Mouse (Mus musculus): ENCODE results near the gene Plcd3. TPM values are rescaled to one million over a fixed set of nuclear protein-coding genes. Genes with fewer than 3 reads are reported as not detected.

Gene Plcd3
- polyA plus RNA-seq, 1 experiment from 2014 or later = 1.0 TPM

- Histone ChIP-seq H3K4me2 (replicated peaks; ENCODE audit: low read depth) (peak overlapping the region; percentile 93), H3K27me3 (replicated peaks; ENCODE audit: control insufficient read depth, insufficient read depth, low read length) (peaks cover 16% of the 10 kb centered on the region; the same call in 1 of the 2 replicates), H3K4me3 (ENCODE audit: low read depth, low read length) (peak overlapping the region; percentile 49), H3K4me1 (replicated peaks; ENCODE audit: control insufficient read depth, insufficient read depth, low read length) (peaks cover 29% of the 10 kb centered on the region), H3K9me3 (ENCODE audit: control insufficient read depth) (no peaks in the 10 kb centered on the region), H3K9ac (ENCODE audit: low read depth, low read length) (peak overlapping the region; percentile 52), H3K36me3 (ENCODE audit: control insufficient read depth, insufficient read depth) (0 out of 2 replicates have a peak, but pooled peaks cover 11% of the 10 kb centered on the region), H3K27ac (ENCODE audit: low read depth, low read length) (no peak overlapping the region)
- no peak for TF ChIP-seq CTCF (IDR thresholded peaks at IDR 0.05; ENCODE audit: low read depth)
- no peak; the same call in 1 of the 2 replicates for ATAC-seq
- WGBS = 2% methylated on average over 30 of the region's 30 CpGs
Measured at GRCm38 (mm10) chr11:103101866-103102501, 526 bp upstream of the Plcd3 start.

DNA sequence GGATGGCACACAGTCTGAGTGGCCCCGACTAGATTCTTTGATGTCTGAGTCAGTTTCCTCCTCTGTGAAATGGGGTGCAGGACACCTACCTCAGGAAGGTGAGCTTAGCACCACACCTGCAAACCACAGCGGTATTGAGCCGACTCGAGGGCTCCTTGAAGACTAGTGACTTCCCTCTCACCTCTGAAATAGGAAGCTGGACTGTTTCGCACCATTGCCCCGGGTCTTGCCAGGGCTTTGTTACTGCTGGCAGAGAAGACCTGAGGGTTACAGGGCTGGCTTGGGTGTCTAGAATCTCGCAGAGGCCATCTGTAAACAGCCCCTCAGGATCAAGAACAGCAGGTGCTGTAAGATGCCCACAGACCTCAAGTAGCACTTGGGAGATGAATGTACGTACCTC lies 1.1 kb downstream of the Plcd3 start:
- Histone ChIP-seq H3K9ac (ENCODE audit: low read depth, low read length) (no peak overlapping the region), H3K27ac (ENCODE audit: low read depth, low read length) (no peak overlapping the region), H3K4me1 (replicated peaks; ENCODE audit: control insufficient read depth, insufficient read depth, low read length) (peaks cover 26% of the 10 kb centered on the region), H3K9me3 (ENCODE audit: control insufficient read depth) (no peaks in the 10 kb centered on the region), H3K4me2 (replicated peaks; ENCODE audit: low read depth) (no peak overlapping the region), H3K36me3 (ENCODE audit: control insufficient read depth, insufficient read depth) (no peaks in the 10 kb centered on the region), H3K4me3 (ENCODE audit: low read depth, low read length) (no peak overlapping the region), H3K27me3 (replicated peaks; ENCODE audit: control insufficient read depth, insufficient read depth, low read length) (peaks cover 16% of the 10 kb centered on the region; the same call in 1 of the 2 replicates)
- no peak for TF ChIP-seq CTCF (IDR thresholded peaks at IDR 0.05; ENCODE audit: low read depth)
- ATAC-seq = no peak
- 71% methylated on average over 8 of the region's 8 CpGs for WGBS

- H3K36me3 ChIP-seq (ENCODE audit: control insufficient read depth, insufficient read depth) = no peaks in the 10 kb centered on the region
- H3K27me3 ChIP-seq (replicated peaks; ENCODE audit: control insufficient read depth, insufficient read depth, low read length) = peaks cover 16% of the 10 kb centered on the region; the same call in 1 of the 2 replicates
- no peak overlapping the region for H3K27ac ChIP-seq (ENCODE audit: low read depth, low read length)
- no peak overlapping the region for H3K9ac ChIP-seq (ENCODE audit: low read depth, low read length)
- no peak for TF ChIP-seq CTCF (IDR thresholded peaks at IDR 0.05; ENCODE audit: low read depth)
- H3K9me3 ChIP-seq (ENCODE audit: control insufficient read depth) = no peaks in the 10 kb centered on the region
- H3K4me1 ChIP-seq (replicated peaks; ENCODE audit: control insufficient read depth, insufficient read depth, low read length) = peaks cover 24% of the 10 kb centered on the region
- H3K4me2 ChIP-seq (replicated peaks; ENCODE audit: low read depth) = no peak overlapping the region
- no peak for ATAC-seq
- 75% methylated on average over 12 of the region's 12 CpGs for WGBS
- H3K4me3 ChIP-seq (ENCODE audit: low read depth, low read length) = no peak overlapping the region
Measured at GRCm38 (mm10) chr11:103099352-103099940, 2.0 kb downstream of the Plcd3 start.

GRCm38 (mm10) chr11:103098531-103099190 lies 2.8 kb downstream of the Plcd3 start:
- H3K4me1 ChIP-seq (replicated peaks; ENCODE audit: control insufficient read depth, insufficient read depth, low read length) = peaks cover 18% of the 10 kb centered on the region
- TF ChIP-seq CTCF (IDR thresholded peaks at IDR 0.05; ENCODE audit: low read depth) = no peak

DNA sequence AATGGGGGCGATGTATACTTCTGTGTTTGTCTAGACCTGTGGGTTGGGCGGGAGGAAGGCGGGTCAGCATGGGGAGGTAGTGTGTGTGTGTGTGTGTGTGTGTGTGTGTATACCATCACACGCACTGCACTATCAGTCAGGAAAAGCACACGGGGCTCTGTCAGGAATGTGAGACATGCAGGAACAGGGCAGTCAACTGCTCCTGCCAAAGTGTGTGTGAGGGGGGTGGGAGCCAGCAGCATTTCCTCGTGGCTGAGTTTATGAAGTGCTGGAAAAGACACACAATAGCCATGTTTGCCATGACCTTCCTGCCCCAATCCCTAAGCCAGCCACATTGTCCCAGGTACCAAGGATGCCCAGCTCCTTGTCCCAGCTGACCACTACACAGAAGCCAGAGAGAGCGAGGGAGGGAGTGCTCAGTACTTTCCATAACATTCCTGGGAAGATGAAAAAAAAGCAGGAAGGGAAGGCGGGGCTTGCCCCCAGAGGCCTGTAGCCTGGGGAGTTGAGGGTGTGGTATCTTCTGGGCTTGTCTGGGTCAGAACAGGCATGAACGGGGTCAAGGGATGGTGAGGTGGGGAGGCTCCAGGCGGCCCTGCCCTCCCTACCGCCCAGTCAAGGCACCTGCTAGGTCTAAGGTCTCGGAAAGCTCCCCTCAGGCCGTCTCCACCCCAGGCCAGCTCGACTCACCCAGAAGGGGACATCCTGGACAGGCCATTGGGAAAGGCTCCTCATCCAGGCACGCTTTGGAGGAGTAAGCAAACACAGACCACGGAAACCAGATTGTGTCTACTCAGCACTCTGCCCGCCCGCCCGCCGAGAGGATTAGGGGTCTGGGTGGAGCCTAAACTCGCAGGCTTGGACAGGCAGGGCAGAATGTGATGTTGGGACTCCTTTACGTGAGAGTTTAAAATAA lies 4.2 kb downstream of the Plcd3 start:
- Histone ChIP-seq H3K9me3 (ENCODE audit: control insufficient read depth) (no peaks in the 10 kb centered on the region), H3K4me2 (replicated peaks; ENCODE audit: low read depth) (peak overlapping the region; percentile 37; the same call in 1 of the 2 replicates), H3K36me3 (ENCODE audit: control insufficient read depth, insufficient read depth) (no peaks in the 10 kb centered on the region), H3K4me1 (replicated peaks; ENCODE audit: control insufficient read depth, insufficient read depth, low read length) (peaks cover 15% of the 10 kb centered on the region), H3K9ac (ENCODE audit: low read depth, low read length) (no peak overlapping the region; the same call in 1 of the 2 replicates), H3K4me3 (ENCODE audit: low read depth, low read length) (no peak overlapping the region), H3K27me3 (replicated peaks; ENCODE audit: control insufficient read depth, insufficient read depth, low read length) (peaks cover 16% of the 10 kb centered on the region; the same call in 1 of the 2 replicates), H3K27ac (ENCODE audit: low read depth, low read length) (no peak overlapping the region)
- WGBS = 17% methylated on average over 22 of the region's 22 CpGs
- ATAC-seq = no peak
- no peak for TF ChIP-seq CTCF (IDR thresholded peaks at IDR 0.05; ENCODE audit: low read depth)

More at GRCm38 (mm10) chr11:103098531-103099190, 2.8 kb downstream of the Plcd3 start:
- 78% methylated on average over 11 of the region's 11 CpGs for WGBS
- Histone ChIP-seq H3K9ac (ENCODE audit: low read depth, low read length) (no peak overlapping the region), H3K4me2 (replicated peaks; ENCODE audit: low read depth) (no peak overlapping the region), H3K9me3 (ENCODE audit: control insufficient read depth) (no peaks in the 10 kb centered on the region), H3K36me3 (ENCODE audit: control insufficient read depth, insufficient read depth) (no peaks in the 10 kb centered on the region), H3K4me3 (ENCODE audit: low read depth, low read length) (no peak overlapping the region), H3K27ac (ENCODE audit: low read depth, low read length) (no peak overlapping the region), H3K27me3 (replicated peaks; ENCODE audit: control insufficient read depth, insufficient read depth, low read length) (peaks cover 16% of the 10 kb centered on the region; the same call in 1 of the 2 replicates)
- no peak for ATAC-seq
